Mouse (Mus musculus) heart, adult 8-10 months (tissue): ENCODE results near the gene Slc8a3. TPM values are rescaled to one million over a fixed set of nuclear protein-coding genes. Genes with fewer than 3 reads are reported as not detected.
A peak's percentile ranks its signal among the peaks of the same experiment; 100 is the strongest.

Source experiments
- DNase-seq: peaks from one replicate; pipeline ENCODE4 v3.0.0; 2022; ENCODE audit warnings: low spot score
- total RNA-seq, 4 experiments: library from RNA; stranded (reverse); gene quantifications; 2 replicates each; pipeline ENCODE4 v1.2.4; 2022

The Slc8a3 gene
- total RNA-seq, 4 experiments from 2014 or later, result 0.16 to 0.20 (median 0.16) TPM

DNA sequence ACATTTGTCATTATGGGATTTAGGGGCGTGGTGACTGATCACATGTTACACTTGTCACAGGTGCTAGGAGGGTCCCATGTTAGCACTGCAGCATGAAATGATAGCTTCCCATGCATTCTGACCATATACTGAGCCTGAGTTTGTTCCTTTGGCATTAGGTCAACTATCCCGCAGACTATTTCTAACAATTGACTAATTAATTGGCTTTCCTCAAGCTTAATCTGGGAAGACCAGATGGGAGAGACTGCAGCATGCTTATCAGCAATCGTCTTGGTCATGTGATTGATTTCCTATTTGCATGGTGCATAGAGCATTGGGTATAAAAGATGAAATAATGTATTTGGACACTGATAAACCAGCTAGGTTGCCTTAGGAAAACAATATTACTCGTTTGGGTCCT is 91.9 kb downstream of the Slc8a3 start:
- DNase-seq, result no peak

- DNase-seq, result no peak
These were observed 95.8 kb downstream of the Slc8a3 start for GRCm38 (mm10) chr12:81237158-81237557.

- no peak for DNase-seq
These were observed 97.3 kb downstream of the Slc8a3 start for GRCm38 (mm10) chr12:81235456-81236330.

GRCm38 (mm10) chr12:81233746-81234380 is 99.1 kb downstream of the Slc8a3 start:
- DNase-seq, result no peak

- DNase-seq, result no peak
These were observed 105.1 kb downstream of the Slc8a3 start for GRCm38 (mm10) chr12:81227767-81228460.

DNA sequence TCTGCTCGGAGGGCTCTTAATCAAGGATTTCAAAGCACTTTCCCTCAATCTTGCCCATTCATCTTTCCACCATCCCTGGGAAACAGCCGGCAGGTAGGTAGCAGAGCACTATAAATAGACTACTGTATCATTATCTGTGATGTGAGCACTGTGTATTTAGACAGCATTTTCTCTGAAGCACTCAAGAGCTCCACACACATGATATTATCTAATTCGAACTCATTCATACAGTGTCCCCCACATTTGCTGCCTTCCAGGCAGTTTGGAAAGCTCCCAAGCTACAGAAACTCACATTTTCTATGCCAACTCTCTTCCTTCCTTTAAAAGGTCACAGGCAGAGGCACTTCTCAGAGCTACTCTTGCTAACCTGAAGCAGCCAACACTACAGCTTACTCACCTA is 106.4 kb downstream of the Slc8a3 start:
- DNase-seq, result no peak

- no peak for DNase-seq
These were observed 106.9 kb downstream of the Slc8a3 start for GRCm38 (mm10) chr12:81225966-81226577.

- DNase-seq, result no peak
These were observed 108.1 kb downstream of the Slc8a3 start for GRCm38 (mm10) chr12:81224843-81225242.

GRCm38 (mm10) chr12:81223276-81223675 is 109.7 kb downstream of the Slc8a3 start:
- no peak for DNase-seq

DNA sequence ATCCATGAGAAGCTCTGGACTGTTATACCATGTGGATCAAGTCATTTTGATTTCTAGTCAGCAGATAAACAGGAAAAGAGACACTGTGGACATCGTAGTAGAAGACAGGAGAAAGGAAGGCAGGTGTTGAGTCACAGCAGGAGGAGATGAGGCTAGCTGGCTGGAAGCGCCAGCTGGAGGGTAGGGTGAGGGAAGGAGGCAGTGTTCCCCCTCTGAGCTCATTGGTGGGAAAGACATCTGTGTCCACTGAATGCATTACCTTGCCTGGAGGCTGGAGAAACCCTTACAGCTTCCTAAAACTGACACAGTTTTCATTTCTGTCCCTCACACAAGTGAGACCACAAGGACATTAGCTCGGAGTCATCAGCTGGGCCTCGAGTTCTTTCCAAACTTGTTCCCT is 113.6 kb downstream of the Slc8a3 start:
- DNase-seq, result no peak

DNA sequence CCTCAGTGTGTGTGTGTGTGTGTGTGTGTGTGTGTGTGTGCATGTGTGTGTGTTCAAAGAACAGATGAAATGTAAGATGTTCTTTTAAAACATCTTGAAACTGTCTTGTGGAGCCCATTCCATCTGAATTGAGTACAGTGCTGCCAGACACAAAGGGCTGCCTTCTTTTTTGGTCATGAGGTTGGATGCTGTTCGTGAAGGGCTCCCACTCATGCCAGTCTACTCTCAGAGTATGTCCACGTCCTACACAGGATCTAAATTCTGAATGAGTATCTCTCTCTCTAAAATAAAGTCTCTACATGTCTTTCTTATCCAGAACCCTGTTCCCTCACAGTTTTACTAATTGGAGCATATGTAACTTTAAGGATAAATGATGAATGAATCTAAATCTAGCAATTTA is 124.4 kb downstream of the Slc8a3 start:
- DNase-seq, result no peak

DNA sequence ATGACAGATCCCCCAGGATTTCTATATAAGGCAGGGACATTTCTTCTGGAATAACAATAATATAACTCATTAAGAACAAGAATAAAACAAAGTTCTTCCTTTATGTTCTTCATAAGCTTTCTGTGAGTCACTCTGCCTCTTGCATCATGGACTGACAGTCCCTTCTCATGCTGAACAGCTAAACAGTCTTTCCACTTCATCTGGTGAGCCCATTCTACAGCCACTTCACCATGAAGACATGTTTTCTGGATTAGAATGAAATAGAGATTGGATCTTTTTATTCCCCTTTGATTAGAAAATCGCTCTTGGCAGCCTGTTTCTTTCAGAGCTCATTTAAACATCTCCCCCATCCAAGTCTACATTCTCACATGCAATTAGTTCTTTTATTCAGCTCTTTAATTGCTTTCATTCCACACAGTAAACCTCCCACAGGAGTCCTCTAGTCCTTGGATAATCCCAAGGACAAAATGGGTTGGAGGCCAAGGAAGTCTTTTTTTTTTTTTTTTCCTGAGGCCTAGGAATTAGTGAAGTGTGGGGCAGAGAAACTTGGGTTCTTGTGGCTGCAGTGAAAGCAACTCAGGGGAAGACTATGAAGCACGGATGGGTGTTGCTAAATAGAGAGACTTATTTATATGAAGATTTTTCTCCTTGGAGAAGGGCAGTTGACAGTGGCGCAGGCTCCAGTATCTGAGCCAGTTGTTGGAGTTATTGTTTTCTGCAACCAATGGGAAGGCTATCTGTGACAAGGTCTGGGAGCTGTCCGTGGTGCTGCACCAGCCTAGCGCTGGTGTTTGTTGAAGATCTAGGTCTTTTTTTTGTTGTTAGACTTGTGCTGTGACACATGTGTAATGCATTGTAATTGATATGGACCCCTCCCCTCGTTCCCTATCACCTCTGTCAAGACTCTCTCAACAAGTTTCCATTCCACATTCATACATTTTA is 127.1 kb downstream of the Slc8a3 start:
- DNase-seq, result no peak

DNA sequence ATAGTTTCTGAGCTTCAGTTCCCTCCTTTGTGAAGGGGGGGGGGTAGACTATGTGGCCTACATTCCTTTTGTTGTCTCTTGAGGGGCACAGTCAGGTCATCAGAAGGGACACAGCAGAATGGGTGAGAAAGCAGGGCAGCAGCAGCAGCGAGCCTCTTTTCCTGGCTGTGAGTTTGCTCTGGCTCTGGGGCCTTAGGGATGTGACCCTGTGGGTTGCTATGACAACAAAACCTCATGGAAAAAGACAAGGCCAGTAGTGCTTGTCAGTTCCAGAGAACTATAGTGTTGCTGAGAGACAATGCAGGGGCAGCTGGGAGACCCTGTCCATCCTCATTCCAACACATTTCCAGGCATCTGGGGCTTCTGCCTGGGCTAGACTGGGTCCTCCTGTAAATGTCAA is 129.8 kb downstream of the Slc8a3 start:
- no peak for DNase-seq

DNA sequence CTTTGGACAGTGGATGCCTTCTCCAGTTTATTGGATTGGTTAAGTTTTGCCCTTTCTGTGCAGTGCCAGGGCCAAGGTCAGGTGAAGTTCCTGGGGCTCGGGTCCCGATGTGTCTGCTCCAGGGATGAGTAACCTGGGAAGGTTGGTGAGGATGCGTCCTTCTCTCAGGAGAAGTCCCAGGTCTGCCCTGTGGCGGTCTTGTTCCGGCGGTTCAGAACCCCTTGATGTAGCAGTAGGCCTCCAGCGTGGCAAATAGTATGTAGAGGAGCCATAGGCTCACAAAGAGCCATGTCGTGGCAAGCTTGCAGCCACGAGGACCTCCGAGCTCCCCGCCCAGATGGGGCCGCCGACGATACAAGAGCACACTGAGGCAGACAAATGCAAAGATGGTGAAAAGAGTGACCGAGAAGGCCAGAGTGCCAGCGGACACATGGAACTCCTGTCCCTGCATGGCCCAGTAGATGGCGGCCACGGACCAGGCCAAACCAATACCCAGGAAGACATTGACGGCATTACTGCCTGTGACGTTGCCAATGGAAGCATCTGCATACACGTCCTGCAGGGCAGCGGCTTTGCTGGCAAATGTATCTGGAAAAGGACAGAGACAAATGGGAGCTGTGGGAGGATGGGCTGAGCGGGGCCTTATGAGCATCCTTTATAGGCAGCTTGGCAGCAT is 133.6 kb downstream of the Slc8a3 start:
- peak; percentile 16 for DNase-seq

- no peak for DNase-seq
These were observed 135.4 kb downstream of the Slc8a3 start for GRCm38 (mm10) chr12:81197468-81198075.

DNA sequence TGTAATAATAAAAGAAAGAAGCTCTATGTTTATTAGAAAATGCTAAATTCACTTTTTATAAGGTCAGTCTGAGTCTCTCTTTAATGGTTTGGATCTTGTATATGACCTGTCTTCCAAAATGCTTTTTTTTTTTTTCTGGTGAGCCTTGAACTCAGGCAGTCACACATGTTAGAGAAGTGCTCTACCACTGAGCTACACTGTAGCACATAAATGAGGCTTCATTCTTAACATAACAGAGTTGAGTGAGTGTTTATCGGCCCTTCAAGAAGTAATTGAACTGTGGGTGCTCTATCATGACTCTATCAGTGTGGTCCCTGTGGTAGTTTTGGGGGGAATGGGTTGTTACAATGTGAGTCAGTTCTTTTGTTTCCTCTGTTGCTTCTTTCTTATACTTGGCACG is 139.0 kb downstream of the Slc8a3 start:
- no peak for DNase-seq

DNA sequence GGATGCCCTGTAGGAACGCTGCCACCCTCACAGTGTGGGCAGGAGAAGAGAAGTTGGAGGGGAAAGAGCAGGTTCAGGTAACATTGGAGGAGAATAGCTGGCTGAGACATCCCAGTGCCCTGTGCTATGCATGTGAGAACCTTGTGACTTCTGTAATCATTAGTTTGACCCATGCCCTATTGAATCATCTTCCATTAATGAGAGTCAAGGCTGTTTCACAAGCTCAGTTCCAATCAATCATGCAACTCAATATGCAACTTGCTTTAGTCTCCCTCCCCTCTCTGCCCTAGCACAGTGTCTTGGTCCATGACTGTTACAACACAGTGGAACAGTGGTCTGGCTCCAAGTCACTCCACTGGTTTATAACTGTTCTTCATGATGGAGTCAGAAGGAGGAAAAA is 143.3 kb downstream of the Slc8a3 start:
- DNase-seq, result no peak

DNA sequence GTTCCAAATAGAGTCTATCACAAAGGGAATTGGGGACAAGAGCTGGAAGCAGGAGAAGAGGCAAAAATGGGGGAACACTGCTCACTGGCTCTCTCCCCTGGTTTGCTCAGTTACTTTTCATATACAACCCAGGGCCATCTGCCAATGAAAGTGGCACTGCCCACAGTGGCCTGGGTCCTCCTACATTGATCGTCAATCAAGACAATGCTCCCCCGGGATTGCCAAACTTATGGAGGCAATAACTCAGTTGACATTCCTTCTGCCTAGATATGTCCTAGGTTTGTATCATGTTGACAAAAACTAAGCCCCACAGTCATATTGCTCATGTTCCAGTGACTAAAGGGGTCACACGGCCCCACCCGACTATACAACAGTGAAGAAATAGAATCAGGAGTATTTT is 144.0 kb downstream of the Slc8a3 start:
- no peak for DNase-seq

DNA sequence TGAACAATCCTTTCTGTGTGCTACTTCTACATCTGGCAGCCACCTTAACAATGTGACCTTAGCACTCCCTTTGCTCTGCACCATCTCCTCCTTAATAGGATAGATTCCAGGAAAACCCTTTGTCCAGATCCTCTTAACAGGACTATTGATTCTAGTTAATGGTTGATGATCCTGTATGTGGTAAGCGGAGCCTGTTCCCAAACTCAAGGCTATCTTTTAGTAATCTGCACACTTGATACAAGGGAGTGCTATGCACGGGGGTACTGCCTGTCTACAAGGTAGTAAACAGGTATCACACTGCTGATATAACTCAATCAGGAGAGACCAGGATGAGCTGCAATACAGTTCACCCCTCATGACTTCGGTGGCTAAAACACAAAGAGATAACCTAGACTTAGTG is 144.6 kb downstream of the Slc8a3 start:
- no peak for DNase-seq

- no peak for DNase-seq
These were observed 146.3 kb downstream of the Slc8a3 start for GRCm38 (mm10) chr12:81186668-81187067.
